Comparison of ENCODE assay signal across 12 mouse cellular contexts in genomic region chr4:132209299-132209698, GRCm38 (mm10). TPM values are rescaled to one million over a fixed set of nuclear protein-coding genes. Genes with fewer than 3 reads are reported as not detected.
DNase-seq lines count a peak whose midpoint lies in the region; ATAC-seq lines count a peak whose summit lies in the region.
"Had no signal": no experiment of that assay in that cellular context is flagged by ENCODE, and none has a peak within 500 bp of the region (broad histone marks: within the 10 kb centered on the region; RNA-seq: fewer than 3 reads in every experiment).

No protein-coding gene starts in this region.

- peaks cover 36% of the 10 kb centered on the region for H3K4me1 ChIP-seq in forebrain, embryonic 13.5 days
- H3K4me1 ChIP-seq in forebrain, embryonic 14.5 days (ENCODE audit: control insufficient read depth, insufficient read depth, low read length): peaks cover 12% of the 10 kb centered on the region
- peaks cover 59% of the 10 kb centered on the region for H3K4me1 ChIP-seq in megakaryocyte, embryonic 14.5 days
- peaks cover 38% of the 10 kb centered on the region for H3K4me1 ChIP-seq in forebrain, embryonic 15.5 days
- H3K4me1 ChIP-seq in liver, embryonic 15.5 days (replicated peaks): peaks cover 47% of the 10 kb centered on the region

- H3K27ac ChIP-seq in forebrain, embryonic 13.5 days: no peak overlapping the region
- H3K27ac ChIP-seq in forebrain, embryonic 14.5 days (ENCODE audit: low read depth, low read length): no peak overlapping the region
- no peak overlapping the region for H3K27ac ChIP-seq in forebrain, embryonic 15.5 days (replicated peaks)
- no peak overlapping the region for H3K27ac ChIP-seq in liver, embryonic 15.5 days (replicated peaks)
- H3K27ac ChIP-seq: limb, embryonic 15.5 days had no signal

- no peaks in the 10 kb centered on the region for H3K9me3 ChIP-seq in forebrain, embryonic 13.5 days (replicated peaks)
- H3K9me3 ChIP-seq in forebrain, embryonic 14.5 days (replicated peaks; ENCODE audit: control insufficient read depth, low read length): no peaks in the 10 kb centered on the region
- H3K9me3 ChIP-seq in megakaryocyte, embryonic 14.5 days: no peaks in the 10 kb centered on the region
- no peaks in the 10 kb centered on the region for H3K9me3 ChIP-seq in forebrain, embryonic 15.5 days
- no peaks in the 10 kb centered on the region for H3K9me3 ChIP-seq in liver, embryonic 15.5 days (replicated peaks)
- H3K9me3 ChIP-seq: limb, embryonic 15.5 days had no signal

- no peak overlapping the region; the same call in 1 of the 2 replicates for H3K9ac ChIP-seq in forebrain, embryonic 13.5 days
- no peak overlapping the region for H3K9ac ChIP-seq in forebrain, embryonic 14.5 days (ENCODE audit: low read length)
- H3K9ac ChIP-seq in forebrain, embryonic 15.5 days (replicated peaks): no peak overlapping the region
- H3K9ac ChIP-seq in liver, embryonic 15.5 days: no peak overlapping the region
- H3K9ac ChIP-seq: limb, embryonic 15.5 days had no signal

- H3K4me2 ChIP-seq in forebrain, embryonic 13.5 days: peak overlapping the region; percentile 39
- H3K4me2 ChIP-seq in forebrain, embryonic 14.5 days (ENCODE audit: low read length): no peak overlapping the region; the same call in 1 of the 2 replicates
- peak overlapping the region; percentile 16 for H3K4me2 ChIP-seq in forebrain, embryonic 15.5 days (replicated peaks)
- H3K4me2 ChIP-seq in liver, embryonic 15.5 days: peak overlapping the region; percentile 16

- DNase-seq in forebrain, embryonic 14.5 days (ENCODE audit: low spot score): no peak
- DNase-seq in testis, postnatal 14 days (ENCODE audit: low spot score): no peak
- no peak for DNase-seq in spleen, postnatal 10 days (ENCODE audit: low spot score in 2 of 2)
- DNase-seq: layer of hippocampus, adult 9-11 months; right cerebral cortex, postnatal 4 days; thymus, adult 2 months had no signal

- 96% methylated on average over 2 of the region's 2 CpGs for WGBS in forebrain, embryonic 13.5 days
- WGBS in forebrain, embryonic 14.5 days: 94% methylated on average over 2 of the region's 2 CpGs
- 92% methylated on average over 2 of the region's 2 CpGs for WGBS in forebrain, embryonic 15.5 days
- 77% methylated on average over 2 of the region's 2 CpGs for WGBS in liver, embryonic 15.5 days (ENCODE audit: insufficient replicate concordance)

- ATAC-seq in forebrain, embryonic 13.5 days: no peak
- ATAC-seq in forebrain, embryonic 14.5 days: no peak
- ATAC-seq in megakaryocyte, adult 5-6 weeks (ENCODE audit: poor library complexity, severe bottlenecking): no peak
- ATAC-seq in forebrain, embryonic 15.5 days (replicated peaks): no peak
- ATAC-seq in liver, embryonic 15.5 days (ENCODE audit: insufficient read depth): no peak

- H3K27me3 ChIP-seq in forebrain, embryonic 13.5 days: no peaks in the 10 kb centered on the region
- H3K27me3 ChIP-seq in forebrain, embryonic 14.5 days (replicated peaks; ENCODE audit: control insufficient read depth, insufficient read depth, low read length): no peaks in the 10 kb centered on the region
- no peaks in the 10 kb centered on the region for H3K27me3 ChIP-seq in megakaryocyte, embryonic 14.5 days (replicated peaks)
- no peaks in the 10 kb centered on the region for H3K27me3 ChIP-seq in forebrain, embryonic 15.5 days
- H3K27me3 ChIP-seq in liver, embryonic 15.5 days: no peaks in the 10 kb centered on the region
- H3K27me3 ChIP-seq: limb, embryonic 15.5 days had no signal

- peak overlapping the region; percentile 20 for H3K4me3 ChIP-seq in forebrain, embryonic 13.5 days
- no peak overlapping the region for H3K4me3 ChIP-seq in forebrain, embryonic 14.5 days (ENCODE audit: low read depth, low read length)
- H3K4me3 ChIP-seq in megakaryocyte, embryonic 14.5 days (replicated peaks): peak overlapping the region; percentile 64
- peak overlapping the region; percentile 3; the same call in 1 of the 2 replicates for H3K4me3 ChIP-seq in forebrain, embryonic 15.5 days
- H3K4me3 ChIP-seq in liver, embryonic 15.5 days (replicated peaks): 0 out of 2 replicates have a peak overlapping the region, but pooled peaks have one; percentile 4

- peaks cover 58% of the 10 kb centered on the region for H3K36me3 ChIP-seq in forebrain, embryonic 13.5 days (ENCODE audit: poor library complexity, severe bottlenecking)
- H3K36me3 ChIP-seq in forebrain, embryonic 14.5 days (ENCODE audit: control insufficient read depth, insufficient read depth, low read length): peaks cover 45% of the 10 kb centered on the region
- peaks cover 56% of the 10 kb centered on the region for H3K36me3 ChIP-seq in megakaryocyte, embryonic 14.5 days (replicated peaks; ENCODE audit: low read length)
- H3K36me3 ChIP-seq in forebrain, embryonic 15.5 days: peaks cover 38% of the 10 kb centered on the region
- peaks cover 49% of the 10 kb centered on the region for H3K36me3 ChIP-seq in liver, embryonic 15.5 days (replicated peaks)

RNA-seq across cellular contexts. Expression of gene Ythdf2, which starts 2.8 kb away (rescaled TPM):
- polyA plus RNA-seq in forebrain, embryonic 13.5 days (2015; fragmentation: Nextera tagmentation; extraction: Ambion mirVana): 154 and 162 TPM in 2 replicates
- polyA plus RNA-seq in forebrain, embryonic 14.5 days (2014; fragmentation: Nextera tagmentation; extraction: Ambion mirVana): 164 and 174 TPM in 2 replicates
- 15.8 and 21.1 TPM in 2 replicates for polyA plus RNA-seq in megakaryocyte, embryonic 14.5 days (2012; ENCODE audit: insufficient read depth, low replicate concordance)
- 32.4 and 32.9 TPM in 2 replicates for total RNA-seq in megakaryocyte, adult 5-6 weeks (2015)
- total RNA-seq in megakaryocyte, adult 5-6 weeks (2017): 35.0 and 42.0 TPM in 2 replicates
- polyA plus RNA-seq in forebrain, embryonic 15.5 days (2015; fragmentation: Nextera tagmentation; extraction: Ambion mirVana): 151 and 160 TPM in 2 replicates
- 26.2 and 28.6 TPM in 2 replicates for polyA plus RNA-seq in liver, embryonic 15.5 days (2015; fragmentation: Nextera tagmentation; extraction: Ambion mirVana)

RNA-seq across cellular contexts. Expression of gene Gmeb1, which starts 52.1 kb away (rescaled TPM):
- 50.0 and 55.3 TPM in 2 replicates for polyA plus RNA-seq in forebrain, embryonic 13.5 days (2015; fragmentation: Nextera tagmentation; extraction: Ambion mirVana)
- polyA plus RNA-seq in forebrain, embryonic 14.5 days (2014; fragmentation: Nextera tagmentation; extraction: Ambion mirVana): 26.6 and 38.3 TPM in 2 replicates
- polyA plus RNA-seq in megakaryocyte, embryonic 14.5 days (2012; ENCODE audit: insufficient read depth, low replicate concordance): 7.9 and 9.0 TPM in 2 replicates
- 17.9 and 21.6 TPM in 2 replicates for total RNA-seq in megakaryocyte, adult 5-6 weeks (2015)
- total RNA-seq in megakaryocyte, adult 5-6 weeks (2017): 29.0 and 29.5 TPM in 2 replicates
- 50.8 and 53.3 TPM in 2 replicates for polyA plus RNA-seq in forebrain, embryonic 15.5 days (2015; fragmentation: Nextera tagmentation; extraction: Ambion mirVana)
- polyA plus RNA-seq in liver, embryonic 15.5 days (2015; fragmentation: Nextera tagmentation; extraction: Ambion mirVana): 13.2 and 14.2 TPM in 2 replicates
